In the genomic region with DNA sequence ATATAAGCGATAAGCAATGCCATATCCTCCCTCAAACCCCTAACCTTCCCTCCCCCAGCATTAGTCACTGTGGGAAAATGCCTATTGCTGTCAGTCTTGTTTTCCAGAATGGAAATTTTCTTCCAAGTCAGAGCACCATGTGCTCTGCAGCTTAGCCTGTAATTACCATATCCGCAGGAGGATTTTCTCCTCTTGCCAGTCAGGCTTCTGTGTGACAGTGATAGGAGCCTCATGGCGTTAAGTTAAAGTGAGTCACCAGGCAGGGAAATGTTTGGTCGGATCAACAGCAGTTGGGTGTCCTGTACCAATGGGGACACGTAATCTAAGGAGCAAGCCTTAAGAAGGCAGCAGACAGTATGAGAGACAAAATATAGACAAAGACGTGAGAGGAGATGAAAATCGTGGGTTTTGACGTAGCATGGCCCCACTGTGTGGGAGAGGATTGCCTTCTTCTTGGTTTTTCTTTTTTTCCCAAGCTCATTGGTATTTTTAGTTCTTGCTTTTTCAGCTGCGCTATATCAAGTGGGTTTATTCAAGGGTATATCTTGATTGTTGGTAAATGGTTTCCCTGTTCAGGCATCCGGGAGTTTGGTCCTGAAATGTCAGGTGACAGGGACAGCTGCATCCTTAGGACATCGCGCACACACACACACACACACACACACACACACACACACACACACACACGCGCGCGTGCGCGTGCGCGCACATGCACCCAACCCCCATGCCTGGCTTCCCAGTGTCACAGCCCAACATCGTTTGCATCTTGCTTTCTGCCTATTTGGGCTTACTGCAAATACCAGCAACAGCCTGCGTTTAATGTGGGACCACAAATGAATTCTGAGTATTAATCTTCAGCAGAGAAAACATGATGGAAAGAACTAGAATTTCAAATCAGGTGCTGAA, we compare ENCODE assay signal across 12 mouse cellular contexts.
DNase-seq lines count a peak whose midpoint lies in the region; ATAC-seq lines count a peak whose summit lies in the region.
"Had no signal": no experiment of that assay in that cellular context is flagged by ENCODE, and none has a peak within 500 bp of the region (broad histone marks: within the 10 kb centered on the region; RNA-seq: fewer than 3 reads in every experiment).

No protein-coding gene starts in this region.

- no peak overlapping the region for H3K9ac ChIP-seq in midbrain, embryonic 14.5 days (replicated peaks; ENCODE audit: low read length)

- peak; percentile 58 for ATAC-seq in midbrain, embryonic 14.5 days (ENCODE audit: low FRiP score, low TSS enrichment)
- ATAC-seq in erythroid progenitor cell, adult 5-6 weeks (replicated peaks; ENCODE audit: low FRiP score, poor library complexity, severe bottlenecking), result no peak
- ATAC-seq: lung, postnatal 0 days had no signal

- H3K27me3 ChIP-seq in midbrain, embryonic 14.5 days (ENCODE audit: control insufficient read depth, insufficient read depth, low read length), result no peaks in the 10 kb centered on the region

- peak; percentile 28 for DNase-seq in R1 (ENCODE audit: low read depth, low spot score)
- peak; percentile 90 for DNase-seq in brain, adult 2 months (ENCODE audit: low read depth, low spot score)
- DNase-seq in frontal cortex, postnatal 36 days (ENCODE audit: low spot score in 2 of 2), result peak; percentile 65 to 76
- peak; percentile 67 for DNase-seq in midbrain, embryonic 14.5 days
- no peak for DNase-seq in yolk sac, embryonic 10.5 days (ENCODE audit: low spot score)
- DNase-seq in ovary, postnatal 10 days (ENCODE audit: low spot score), result no peak
- DNase-seq: embryo, embryonic 11 days; gastrocnemius, adult 2 months; kidney, adult 11 months; thymus, postnatal 25 days had no signal

- peaks cover 7% of the 10 kb centered on the region; the same call in 1 of the 2 replicates for H3K4me1 ChIP-seq in midbrain, embryonic 14.5 days (ENCODE audit: control insufficient read depth, insufficient read depth, low read length)

- WGBS in midbrain, embryonic 14.5 days, result 66% methylated on average over 22 of the region's 22 CpGs

- H3K36me3 ChIP-seq in midbrain, embryonic 14.5 days (ENCODE audit: control insufficient read depth, insufficient read depth, low read length), result no peaks in the 10 kb centered on the region

- peak overlapping the region; percentile 45 for H3K27ac ChIP-seq in midbrain, embryonic 14.5 days (replicated peaks; ENCODE audit: low read depth, low read length)
- H3K27ac ChIP-seq: gastrocnemius, adult 2 months had no signal

- H3K9me3 ChIP-seq in midbrain, embryonic 14.5 days (ENCODE audit: control insufficient read depth, low read length), result no peaks in the 10 kb centered on the region

- H3K4me2 ChIP-seq in midbrain, embryonic 14.5 days (ENCODE audit: low read length), result no peak overlapping the region

- no peak overlapping the region for H3K4me3 ChIP-seq in midbrain, embryonic 14.5 days (replicated peaks; ENCODE audit: low read depth, low read length)
- H3K4me3 ChIP-seq: gastrocnemius, adult 2 months had no signal

Comparison
In these comparisons a context has a peak if more than half of its experiments do, and no peak if none do; other contexts are left out.
1. DNase-seq: peak in R1 (single experiment), brain, adult 2 months (single experiment), frontal cortex, postnatal 36 days (2 of 2) and midbrain, embryonic 14.5 days (single experiment); none in yolk sac, embryonic 10.5 days (single experiment) and ovary, postnatal 10 days (single experiment).